Mouse (Mus musculus): ENCODE measurements around the gene Lgals3bp. TPM values are rescaled to one million over a fixed set of nuclear protein-coding genes. Genes with fewer than 3 reads are reported as not detected.
A peak's percentile ranks its signal among the peaks of the same experiment; 100 is the strongest.

Lgals3bp gene
- polyA plus RNA-seq, 1 experiment from 2014 or later = 5.9 TPM

- Histone ChIP-seq H3K9me3 (no peaks in the 10 kb centered on the region), H3K27me3 (0 out of 2 replicates have a peak, but pooled peaks cover 3% of the 10 kb centered on the region), H3K36me3 (no peaks in the 10 kb centered on the region), H3K27ac (replicated peaks) (no peak overlapping the region), H3K4me2 (no peak overlapping the region), H3K4me1 (replicated peaks) (peaks cover 51% of the 10 kb centered on the region), H3K9ac (no peak overlapping the region), H3K4me3 (no peak overlapping the region)
- ATAC-seq (ENCODE audit: low FRiP score, low read depth) = no peak
- WGBS = 75% methylated on average over 16 of the region's 16 CpGs
Measured at GRCm38 (mm10) chr11:118431100-118431948, 29.4 kb upstream of the Lgals3bp start.

- 46% methylated on average over 4 of the region's 4 CpGs for WGBS
- Histone ChIP-seq H3K36me3 (no peaks in the 10 kb centered on the region), H3K9me3 (no peaks in the 10 kb centered on the region), H3K4me1 (replicated peaks) (peaks cover 49% of the 10 kb centered on the region), H3K4me3 (no peak overlapping the region), H3K27me3 (0 out of 2 replicates have a peak, but pooled peaks cover 5% of the 10 kb centered on the region), H3K27ac (replicated peaks) (no peak overlapping the region), H3K9ac (no peak overlapping the region), H3K4me2 (no peak overlapping the region; the same call in 1 of the 2 replicates)
- ATAC-seq (ENCODE audit: low FRiP score, low read depth) = no peak
Measured at GRCm38 (mm10) chr11:118430291-118430885, 28.5 kb upstream of the Lgals3bp start.

GRCm38 (mm10) chr11:118428944-118429709 lies 27.2 kb upstream of the Lgals3bp start:
- H3K4me2 ChIP-seq = peak overlapping the region; percentile 49
- H3K27ac ChIP-seq (replicated peaks) = no peak overlapping the region
- no peak for ATAC-seq (ENCODE audit: low FRiP score, low read depth)
- H3K9ac ChIP-seq = peak overlapping the region; percentile 9; the same call in 1 of the 2 replicates
- H3K9me3 ChIP-seq = no peaks in the 10 kb centered on the region
- no peaks in the 10 kb centered on the region for H3K36me3 ChIP-seq
- H3K4me1 ChIP-seq (replicated peaks) = peaks cover 51% of the 10 kb centered on the region
- WGBS = 63% methylated on average over 8 of the region's 8 CpGs
- H3K27me3 ChIP-seq = 0 out of 2 replicates have a peak, but pooled peaks cover 5% of the 10 kb centered on the region
- H3K4me3 ChIP-seq = peak overlapping the region; percentile 31

- no peaks in the 10 kb centered on the region for H3K9me3 ChIP-seq
- H3K9ac ChIP-seq = peak overlapping the region; percentile 9; the same call in 1 of the 2 replicates
- peak overlapping the region; percentile 49 for H3K4me2 ChIP-seq
- ATAC-seq (ENCODE audit: low FRiP score, low read depth) = no peak
- H3K27me3 ChIP-seq = 0 out of 2 replicates have a peak, but pooled peaks cover 5% of the 10 kb centered on the region
- WGBS = 11% methylated on average over 11 of the region's 11 CpGs
- peak overlapping the region; percentile 31 for H3K4me3 ChIP-seq
- peak overlapping the region; percentile 65 for H3K27ac ChIP-seq (replicated peaks)
- H3K4me1 ChIP-seq (replicated peaks) = peaks cover 51% of the 10 kb centered on the region
- H3K36me3 ChIP-seq = no peaks in the 10 kb centered on the region
Measured at GRCm38 (mm10) chr11:118428460-118428868, 26.6 kb upstream of the Lgals3bp start.

GRCm38 (mm10) chr11:118427986-118428385 lies 26.1 kb upstream of the Lgals3bp start, which contains the start of gene C1qtnf1:
C1qtnf1 (plus strand) TSS chr11:118428203.
- H3K27me3 ChIP-seq = 0 out of 2 replicates have a peak, but pooled peaks cover 5% of the 10 kb centered on the region
- 5% methylated on average over 8 of the region's 8 CpGs for WGBS
- peak within 1 kb of the TSS; percentile 49 for H3K4me2 ChIP-seq
- peaks cover 52% of the 10 kb centered on the region for H3K4me1 ChIP-seq (replicated peaks)
- H3K9me3 ChIP-seq = no peaks in the 10 kb centered on the region
- H3K9ac ChIP-seq = peak within 1 kb of the TSS; percentile 9; the same call in 1 of the 2 replicates
- H3K4me3 ChIP-seq = peak within 1 kb of the TSS; percentile 31
- peak within 1 kb of the TSS; percentile 65 for H3K27ac ChIP-seq (replicated peaks)
- H3K36me3 ChIP-seq = no peaks in the 10 kb centered on the region
- no peak for ATAC-seq (ENCODE audit: low FRiP score, low read depth)

- Histone ChIP-seq H3K4me3 (no peak overlapping the region), H3K9me3 (no peaks in the 10 kb centered on the region), H3K36me3 (no peaks in the 10 kb centered on the region), H3K27me3 (peaks cover 5% of the 10 kb centered on the region; the same call in 1 of the 2 replicates), H3K27ac (replicated peaks) (0 out of 2 replicates have a peak overlapping the region, but pooled peaks have one; percentile 65), H3K4me1 (replicated peaks) (peaks cover 53% of the 10 kb centered on the region), H3K9ac (no peak overlapping the region), H3K4me2 (peak overlapping the region; percentile 49)
- no peak for ATAC-seq (ENCODE audit: low FRiP score, low read depth)
- 58% methylated on average over 3 of the region's 3 CpGs for WGBS
Measured at GRCm38 (mm10) chr11:118427266-118427779, 25.4 kb upstream of the Lgals3bp start.

- Histone ChIP-seq H3K4me2 (no peak overlapping the region), H3K4me3 (no peak overlapping the region), H3K9me3 (no peaks in the 10 kb centered on the region), H3K4me1 (replicated peaks) (peaks cover 51% of the 10 kb centered on the region), H3K27me3 (peaks cover 5% of the 10 kb centered on the region; the same call in 1 of the 2 replicates), H3K27ac (replicated peaks) (no peak overlapping the region), H3K36me3 (no peaks in the 10 kb centered on the region), H3K9ac (no peak overlapping the region)
- no peak for ATAC-seq (ENCODE audit: low FRiP score, low read depth)
- WGBS = 70% methylated on average over 5 of the region's 5 CpGs
Measured at GRCm38 (mm10) chr11:118426765-118427164, 24.9 kb upstream of the Lgals3bp start.

GRCm38 (mm10) chr11:118424621-118425335 lies 22.9 kb upstream of the Lgals3bp start:
- no peaks in the 10 kb centered on the region for H3K9me3 ChIP-seq
- H3K27me3 ChIP-seq = peaks cover 5% of the 10 kb centered on the region; the same call in 1 of the 2 replicates
- no peak for ATAC-seq (ENCODE audit: low FRiP score, low read depth)
- H3K36me3 ChIP-seq = no peaks in the 10 kb centered on the region
- H3K4me2 ChIP-seq = no peak overlapping the region
- H3K4me1 ChIP-seq (replicated peaks) = peaks cover 41% of the 10 kb centered on the region
- H3K9ac ChIP-seq = no peak overlapping the region
- 67% methylated on average over 13 of the region's 13 CpGs for WGBS
- no peak overlapping the region for H3K27ac ChIP-seq (replicated peaks)
- H3K4me3 ChIP-seq = no peak overlapping the region

- H3K9ac ChIP-seq = peak overlapping the region; percentile 23
- H3K27ac ChIP-seq (replicated peaks) = peak overlapping the region; percentile 36
- ATAC-seq (ENCODE audit: low FRiP score, low read depth) = peak; percentile 27; the same call in 1 of the 2 replicates
- H3K36me3 ChIP-seq = no peaks in the 10 kb centered on the region
- 8% methylated on average over 18 of the region's 18 CpGs for WGBS
- H3K27me3 ChIP-seq = peaks cover 5% of the 10 kb centered on the region; the same call in 1 of the 2 replicates
- H3K4me3 ChIP-seq = no peak overlapping the region
- peaks cover 36% of the 10 kb centered on the region for H3K4me1 ChIP-seq (replicated peaks)
- no peaks in the 10 kb centered on the region for H3K9me3 ChIP-seq
- H3K4me2 ChIP-seq = peak overlapping the region; percentile 40
Measured at GRCm38 (mm10) chr11:118423266-118423971, 21.5 kb upstream of the Lgals3bp start.

- Histone ChIP-seq H3K9ac (no peak overlapping the region), H3K36me3 (no peaks in the 10 kb centered on the region), H3K4me3 (no peak overlapping the region), H3K4me1 (replicated peaks) (peaks cover 52% of the 10 kb centered on the region), H3K9me3 (no peaks in the 10 kb centered on the region), H3K4me2 (no peak overlapping the region), H3K27me3 (no peaks in the 10 kb centered on the region; the same call in 1 of the 2 replicates), H3K27ac (replicated peaks) (no peak overlapping the region)
- ATAC-seq (ENCODE audit: low FRiP score, low read depth) = no peak
- WGBS = 82% methylated on average over 7 of the region's 7 CpGs
Measured at GRCm38 (mm10) chr11:118420261-118420660, 18.4 kb upstream of the Lgals3bp start.
